Mouse (Mus musculus) limb, embryonic 11.5 days (tissue): ENCODE results near the gene Ccdc153. TPM values are rescaled to one million over a fixed set of nuclear protein-coding genes. Genes with fewer than 3 reads are reported as not detected.

Experiments used
- ATAC-seq: fragments of 200-750 bp; cut with Nextera tagmentation; 2 replicates; pipeline ENCODE4 v1.8.0; 2017; ENCODE audit warnings: low read depth; ENCODE audit not compliant: insufficient number of reproducible peaks, low FRiP score, low TSS enrichment
- DNase-seq: peaks from one replicate; pipeline ENCODE4 v3.0.0-alpha.2; 2015; ENCODE audit warnings: low spot score
- H3K27ac ChIP-seq: fragments of 300-500 bp; sonication (generic); replicated peaks from 2 replicates; pipeline ENCODE4 v1.5.1; 2014; ENCODE audit warnings: low read depth, mild to moderate bottlenecking, low read length
- H3K27me3 ChIP-seq: fragments of 300-500 bp; sonication (generic); 2 replicates; pipeline ENCODE4 v1.6.1; 2014; ENCODE audit warnings: mild to moderate bottlenecking, low read length, mixed read lengths; ENCODE audit not compliant: control insufficient read depth, insufficient read depth
- H3K36me3 ChIP-seq: fragments of 300-500 bp; sonication (generic); 2 replicates; pipeline ENCODE4 v1.6.1; 2014; ENCODE audit warnings: mild to moderate bottlenecking, low read length, moderate library complexity, mixed read lengths; ENCODE audit not compliant: control insufficient read depth, insufficient read depth
- H3K4me1 ChIP-seq: fragments of 300-500 bp; sonication (generic); 2 replicates; pipeline ENCODE4 v1.6.1; 2014; ENCODE audit warnings: low read length, mixed read lengths; ENCODE audit not compliant: control insufficient read depth, insufficient read depth
- H3K4me2 ChIP-seq: fragments of 300-500 bp; sonication (generic); 2 replicates; pipeline ENCODE4 v1.6.1; 2014; ENCODE audit warnings: low read depth, mild to moderate bottlenecking, moderate library complexity; ENCODE audit not compliant: severe bottlenecking
- H3K4me3 ChIP-seq: fragments of 300-500 bp; sonication (generic); 2 replicates; pipeline ENCODE4 v1.5.1; 2014; ENCODE audit warnings: low read depth, low read length
- H3K9ac ChIP-seq: fragments of 300-500 bp; sonication (generic); 2 replicates; pipeline ENCODE4 v1.6.1; 2014; ENCODE audit warnings: mild to moderate bottlenecking, low read length
- H3K9me3 ChIP-seq: fragments of 300-500 bp; sonication (generic); 2 replicates; pipeline ENCODE4 v1.6.1; 2016; ENCODE audit warnings: low read length; ENCODE audit not compliant: control insufficient read depth
- WGBS: fragments of 180-500 bp; shearing (Covaris S2); extraction: QIAGEN DNeasy Blood & Tissue Kit; methylation state at CpG from one replicate; pipeline ENCODE4 v1.1.7; 2014; 5-methylcytosine and 5-hydroxymethylcytosine counted together
- polyA plus RNA-seq: library from polyadenylated mRNA; unstranded; fragments of >200 nt; fragmentation: Nextera tagmentation; extraction: Ambion mirVana; gene quantifications from 2 replicates; pipeline ENCODE4 v1.2.1, GENCODE M21; 2014

Ccdc153 gene
- polyA plus RNA-seq, 1 experiment from 2014 or later = not detected

GRCm38 (mm10) chr9:44207840-44208239 lies 32.6 kb upstream of the Ccdc153 start:
- Histone ChIP-seq H3K4me1 (no peaks in the 10 kb centered on the region), H3K27ac (no peak overlapping the region), H3K36me3 (peaks cover 2% of the 10 kb centered on the region; the same call in 1 of the 2 replicates), H3K9ac (no peak overlapping the region), H3K27me3 (no peaks in the 10 kb centered on the region), H3K4me3 (no peak overlapping the region), H3K9me3 (no peaks in the 10 kb centered on the region; the same call in 1 of the 2 replicates), H3K4me2 (no peak overlapping the region)
- DNase-seq = no peak
- WGBS = 92% methylated on average over 2 of the region's 2 CpGs
- ATAC-seq = no peak

- WGBS = 93% methylated on average over 4 of the region's 4 CpGs
- no peak overlapping the region for H3K9ac ChIP-seq
- no peaks in the 10 kb centered on the region for H3K27me3 ChIP-seq
- H3K9me3 ChIP-seq = no peaks in the 10 kb centered on the region; the same call in 1 of the 2 replicates
- no peak overlapping the region for H3K4me2 ChIP-seq
- peaks cover 2% of the 10 kb centered on the region; the same call in 1 of the 2 replicates for H3K36me3 ChIP-seq
- H3K4me1 ChIP-seq = no peaks in the 10 kb centered on the region
- DNase-seq (no peak), ATAC-seq (no peak)
- no peak overlapping the region for H3K4me3 ChIP-seq
- no peak overlapping the region for H3K27ac ChIP-seq
These were observed 31.1 kb upstream of the Ccdc153 start for GRCm38 (mm10) chr9:44209416-44209815.

GRCm38 (mm10) chr9:44212406-44212805 lies 28.1 kb upstream of the Ccdc153 start:
- Histone ChIP-seq H3K4me1 (no peaks in the 10 kb centered on the region), H3K9ac (no peak overlapping the region), H3K27ac (no peak overlapping the region), H3K36me3 (peaks cover 2% of the 10 kb centered on the region; the same call in 1 of the 2 replicates), H3K9me3 (no peaks in the 10 kb centered on the region; the same call in 1 of the 2 replicates), H3K27me3 (no peaks in the 10 kb centered on the region), H3K4me2 (no peak overlapping the region), H3K4me3 (no peak overlapping the region)
- DNase-seq = no peak
- ATAC-seq = no peak
- WGBS = 98% methylated on average over 4 of the region's 4 CpGs

- H3K27ac ChIP-seq = no peak overlapping the region
- peaks cover 2% of the 10 kb centered on the region; the same call in 1 of the 2 replicates for H3K36me3 ChIP-seq
- no peaks in the 10 kb centered on the region for H3K27me3 ChIP-seq
- H3K4me2 ChIP-seq = no peak overlapping the region
- H3K9ac ChIP-seq = no peak overlapping the region
- no peak for ATAC-seq
- no peak for DNase-seq
- H3K4me1 ChIP-seq = no peaks in the 10 kb centered on the region
- no peak overlapping the region for H3K4me3 ChIP-seq
- H3K9me3 ChIP-seq = no peaks in the 10 kb centered on the region; the same call in 1 of the 2 replicates
- 98% methylated on average over 14 of the region's 14 CpGs for WGBS
These were observed 26.9 kb upstream of the Ccdc153 start for GRCm38 (mm10) chr9:44213538-44213937.

GRCm38 (mm10) chr9:44225993-44226392 lies 14.5 kb upstream of the Ccdc153 start:
- ATAC-seq = no peak
- no peaks in the 10 kb centered on the region; the same call in none of the 2 replicates for H3K36me3 ChIP-seq
- 77% methylated on average over 6 of the region's 6 CpGs for WGBS

GRCm38 (mm10) chr9:44231609-44232008 lies 8.9 kb upstream of the Ccdc153 start:
- H3K27ac ChIP-seq = no peak overlapping the region
- H3K9ac ChIP-seq = no peak overlapping the region
- peaks cover 7% of the 10 kb centered on the region; the same call in 1 of the 2 replicates for H3K4me1 ChIP-seq
- no peaks in the 10 kb centered on the region for H3K9me3 ChIP-seq
- DNase-seq = no peak
- no peak overlapping the region for H3K4me3 ChIP-seq
- H3K4me2 ChIP-seq = no peak overlapping the region
- H3K27me3 ChIP-seq = no peaks in the 10 kb centered on the region
- H3K36me3 ChIP-seq = no peaks in the 10 kb centered on the region
- no peak for ATAC-seq

More at GRCm38 (mm10) chr9:44225993-44226392, 14.5 kb upstream of the Ccdc153 start:
- Histone ChIP-seq H3K9me3 (no peaks in the 10 kb centered on the region), H3K4me1 (peaks cover 2% of the 10 kb centered on the region; the same call in 1 of the 2 replicates), H3K27me3 (no peaks in the 10 kb centered on the region), H3K9ac (no peak overlapping the region; the same call in 1 of the 2 replicates), H3K4me3 (no peak overlapping the region), H3K4me2 (no peak overlapping the region), H3K27ac (no peak overlapping the region)
- DNase-seq = no peak

GRCm38 (mm10) chr9:44233021-44233801 lies 7.3 kb upstream of the Ccdc153 start:
- WGBS = under 1% methylated on average over 40 of the region's 40 CpGs

GRCm38 (mm10) chr9:44233802-44234478 lies 6.5 kb upstream of the Ccdc153 start, which contains the start of gene Cbl:
Gene Cbl, minus strand, starts transcription at chr9:44234049.
- Histone ChIP-seq H3K4me1 (peaks cover 7% of the 10 kb centered on the region; the same call in 1 of the 2 replicates), H3K36me3 (no peaks in the 10 kb centered on the region), H3K27ac (peak within 1 kb of the TSS; percentile 86), H3K9ac (peak within 1 kb of the TSS; percentile 91), H3K4me2 (peak within 1 kb of the TSS; percentile 52), H3K4me3 (peak within 1 kb of the TSS; percentile 85), H3K9me3 (no peaks in the 10 kb centered on the region), H3K27me3 (no peaks in the 10 kb centered on the region)
- DNase-seq = peak; percentile 100
- peak; percentile 94 for ATAC-seq
- WGBS = under 1% methylated on average over 67 of the region's 76 CpGs

More at GRCm38 (mm10) chr9:44233021-44233801, 7.3 kb upstream of the Ccdc153 start:
- peaks cover 7% of the 10 kb centered on the region; the same call in 1 of the 2 replicates for H3K4me1 ChIP-seq
- no peaks in the 10 kb centered on the region for H3K27me3 ChIP-seq
- H3K27ac ChIP-seq = peak overlapping the region; percentile 86
- H3K36me3 ChIP-seq = no peaks in the 10 kb centered on the region
- peak overlapping the region; percentile 91 for H3K9ac ChIP-seq
- peak overlapping the region; percentile 85 for H3K4me3 ChIP-seq
- H3K4me2 ChIP-seq = peak overlapping the region; percentile 52
- H3K9me3 ChIP-seq = no peaks in the 10 kb centered on the region
- ATAC-seq (peak; percentile 73), DNase-seq (no peak)
